Mouse (Mus musculus) embryonic facial prominence, embryonic 14.5 days (tissue): ENCODE measurements around the gene Wdfy2. TPM values are rescaled to one million over a fixed set of nuclear protein-coding genes. Genes with fewer than 3 reads are reported as not detected.

ENCODE experiments used
- ATAC-seq: fragments of 200-750 bp; cut with Nextera tagmentation; 2 replicates; pipeline ENCODE4 v1.8.0; 2017; ENCODE audit warnings: low read depth, moderate number of reproducible peaks, moderate TSS enrichment
- DNase-seq: peaks from one replicate; pipeline ENCODE4 v3.0.0-alpha.2; 2015; ENCODE audit warnings: low spot score
- H3K27ac ChIP-seq: fragments of 300-500 bp; sonication (generic); replicated peaks from 2 replicates; pipeline ENCODE4 v1.5.1; 2014; ENCODE audit warnings: low read depth, mild to moderate bottlenecking, low read length, moderate library complexity
- H3K27me3 ChIP-seq: fragments of 300-500 bp; sonication (generic); replicated peaks from 2 replicates; pipeline ENCODE4 v1.6.1; 2014; ENCODE audit warnings: low read length; ENCODE audit not compliant: control insufficient read depth, insufficient read depth
- H3K36me3 ChIP-seq: fragments of 300-500 bp; sonication (generic); 2 replicates; pipeline ENCODE4 v1.6.1; 2014; ENCODE audit warnings: low read length, mixed read lengths; ENCODE audit not compliant: control insufficient read depth, insufficient read depth
- H3K4me1 ChIP-seq: fragments of 300-500 bp; sonication (generic); 2 replicates; pipeline ENCODE4 v1.6.1; 2014; ENCODE audit warnings: antibody characterized with exemption, low read length; ENCODE audit not compliant: control insufficient read depth, insufficient read depth
- H3K4me2 ChIP-seq: fragments of 300-500 bp; sonication (generic); 2 replicates; pipeline ENCODE4 v1.6.1; 2014; ENCODE audit warnings: low read depth, mild to moderate bottlenecking, low read length, moderate library complexity, mixed read lengths
- H3K4me3 ChIP-seq: fragments of 300-500 bp; sonication (generic); 2 replicates; pipeline ENCODE4 v1.5.1; 2014; ENCODE audit warnings: low read depth, mild to moderate bottlenecking, low read length
- H3K9ac ChIP-seq: fragments of 300-500 bp; sonication (generic); 2 replicates; pipeline ENCODE4 v1.6.1; 2014; ENCODE audit warnings: low read depth, mild to moderate bottlenecking, low read length, moderate library complexity, mixed read lengths
- H3K9me3 ChIP-seq: fragments of 300-500 bp; sonication (generic); 2 replicates; pipeline ENCODE4 v1.6.1; 2016; ENCODE audit warnings: low read length; ENCODE audit not compliant: control insufficient read depth
- WGBS: fragments of 180-500 bp; shearing (Covaris S2); extraction: QIAGEN DNeasy Blood & Tissue Kit; methylation state at CpG from one replicate; pipeline ENCODE4 v1.1.7; 2014; 5-methylcytosine and 5-hydroxymethylcytosine counted together
- polyA plus RNA-seq: library from polyadenylated mRNA; unstranded; fragments of >200 nt; fragmentation: Nextera tagmentation; extraction: Ambion mirVana; gene quantifications from 2 replicates; pipeline ENCODE4 v1.2.1, GENCODE M21; 2014

The Wdfy2 gene
- 11.6 and 13.7 TPM in 2 replicates for polyA plus RNA-seq

GRCm38 (mm10) chr14:62837641-62838252 is at the start of gene Wdfy2:
Gene Wdfy2 (plus strand): TSS chr14:62837678.
- Histone ChIP-seq H3K9ac (peak within 1 kb of the TSS; percentile 81), H3K27ac (peak within 1 kb of the TSS; percentile 56; the same call in 1 of the 2 replicates), H3K4me2 (peak within 1 kb of the TSS; percentile 71), H3K27me3 (no peaks in the 10 kb centered on the region), H3K4me1 (peaks cover 10% of the 10 kb centered on the region; the same call in 1 of the 2 replicates), H3K9me3 (no peaks in the 10 kb centered on the region), H3K4me3 (peak within 1 kb of the TSS; percentile 86), H3K36me3 (no peaks in the 10 kb centered on the region)
- ATAC-seq (peak; percentile 14), DNase-seq (peak; percentile 43)
- under 1% methylated on average over 26 of the region's 49 CpGs for WGBS

GRCm38 (mm10) chr14:62789282-62789681 is 48.2 kb upstream of the Wdfy2 start:
- Histone ChIP-seq H3K9ac (no peak overlapping the region), H3K27me3 (no peaks in the 10 kb centered on the region), H3K4me1 (no peaks in the 10 kb centered on the region), H3K27ac (no peak overlapping the region), H3K4me2 (no peak overlapping the region), H3K36me3 (no peaks in the 10 kb centered on the region), H3K9me3 (no peaks in the 10 kb centered on the region), H3K4me3 (no peak overlapping the region)
- ATAC-seq (no peak), DNase-seq (no peak)
- WGBS = 79% methylated on average over 4 of the region's 4 CpGs

GRCm38 (mm10) chr14:62795719-62796118 is 41.8 kb upstream of the Wdfy2 start:
- no peaks in the 10 kb centered on the region for H3K9me3 ChIP-seq
- WGBS = 80% methylated on average over 7 of the region's 7 CpGs
- no peak for ATAC-seq
- no peak overlapping the region for H3K9ac ChIP-seq
- H3K4me1 ChIP-seq = peaks cover 3% of the 10 kb centered on the region; the same call in 1 of the 2 replicates
- H3K27me3 ChIP-seq = no peaks in the 10 kb centered on the region
- no peaks in the 10 kb centered on the region for H3K36me3 ChIP-seq
- DNase-seq = no peak
- no peak overlapping the region for H3K4me2 ChIP-seq
- no peak overlapping the region for H3K27ac ChIP-seq
- H3K4me3 ChIP-seq = no peak overlapping the region

- Histone ChIP-seq H3K27ac (no peak overlapping the region), H3K4me3 (no peak overlapping the region), H3K4me1 (peaks cover 3% of the 10 kb centered on the region; the same call in 1 of the 2 replicates), H3K27me3 (no peaks in the 10 kb centered on the region), H3K9me3 (no peaks in the 10 kb centered on the region), H3K4me2 (peak overlapping the region; percentile 39), H3K36me3 (no peaks in the 10 kb centered on the region), H3K9ac (no peak overlapping the region)
- ATAC-seq = peak; percentile 86
- peak; percentile 72 for DNase-seq
- 0% methylated on average over 4 of the region's 4 CpGs for WGBS
Measured at GRCm38 (mm10) chr14:62798608-62799101, 38.8 kb upstream of the Wdfy2 start.

- Histone ChIP-seq H3K4me3 (no peak overlapping the region), H3K27ac (no peak overlapping the region), H3K4me2 (no peak overlapping the region), H3K36me3 (no peaks in the 10 kb centered on the region), H3K9me3 (no peaks in the 10 kb centered on the region), H3K4me1 (peaks cover 3% of the 10 kb centered on the region; the same call in 1 of the 2 replicates), H3K27me3 (no peaks in the 10 kb centered on the region), H3K9ac (no peak overlapping the region)
- ATAC-seq = no peak
- no peak for DNase-seq
- 76% methylated on average over 3 of the region's 3 CpGs for WGBS
Measured at GRCm38 (mm10) chr14:62800791-62801190, 36.7 kb upstream of the Wdfy2 start.

- 63% methylated on average over 5 of the region's 5 CpGs for WGBS
- Histone ChIP-seq H3K4me1 (peaks cover 3% of the 10 kb centered on the region; the same call in 1 of the 2 replicates), H3K36me3 (no peaks in the 10 kb centered on the region), H3K4me2 (no peak overlapping the region), H3K9me3 (no peaks in the 10 kb centered on the region), H3K27ac (no peak overlapping the region), H3K9ac (no peak overlapping the region), H3K4me3 (no peak overlapping the region), H3K27me3 (no peaks in the 10 kb centered on the region)
- ATAC-seq (0 out of 2 replicates have a peak, but pooled peaks have one; percentile 12), DNase-seq (peak; percentile 13)
Measured at GRCm38 (mm10) chr14:62803204-62803603, 34.3 kb upstream of the Wdfy2 start.

GRCm38 (mm10) chr14:62806921-62807320 is 30.6 kb upstream of the Wdfy2 start:
- WGBS = 61% methylated on average over 3 of the region's 3 CpGs
- H3K4me2 ChIP-seq = no peak overlapping the region
- H3K9me3 ChIP-seq = no peaks in the 10 kb centered on the region
- ATAC-seq (no peak), DNase-seq (no peak)
- no peak overlapping the region for H3K27ac ChIP-seq
- no peaks in the 10 kb centered on the region for H3K4me1 ChIP-seq
- no peaks in the 10 kb centered on the region for H3K36me3 ChIP-seq
- no peak overlapping the region for H3K4me3 ChIP-seq
- no peaks in the 10 kb centered on the region for H3K27me3 ChIP-seq
- no peak overlapping the region for H3K9ac ChIP-seq

- Histone ChIP-seq H3K9ac (no peak overlapping the region), H3K4me3 (no peak overlapping the region), H3K36me3 (no peaks in the 10 kb centered on the region), H3K27ac (no peak overlapping the region), H3K4me1 (no peaks in the 10 kb centered on the region), H3K9me3 (no peaks in the 10 kb centered on the region), H3K27me3 (no peaks in the 10 kb centered on the region), H3K4me2 (no peak overlapping the region)
- DNase-seq = no peak
- ATAC-seq = no peak
- WGBS = 50% methylated on average over 7 of the region's 7 CpGs
Measured at GRCm38 (mm10) chr14:62808661-62809523, 28.6 kb upstream of the Wdfy2 start.
